Mouse (Mus musculus) lung, embryonic 14.5 days (tissue): ENCODE measurements at regions not wholly inside any gene's neighbourhood (a gene's known extent, or its start where the extent isn't known, plus 50 kb on each side); places are given as distances from the start of the nearest gene placed in this dataset.
A peak's percentile ranks its signal among the peaks of the same experiment; 100 is the strongest.

ENCODE experiments used
- ATAC-seq: fragments of 200-750 bp; cut with Nextera tagmentation; 2 replicates; pipeline ENCODE4 v1.8.0; 2017; ENCODE audit warnings: mild to moderate bottlenecking, moderate TSS enrichment, moderate library complexity; ENCODE audit not compliant: insufficient read depth
- DNase-seq: peaks from one replicate; pipeline ENCODE4 v3.0.0-alpha.2; 2015
- H3K27ac ChIP-seq: fragments of 300-500 bp; sonication (generic); 2 replicates; pipeline ENCODE4 v1.5.1; 2014; ENCODE audit warnings: low read depth, mild to moderate bottlenecking, moderate library complexity
- H3K27me3 ChIP-seq: fragments of 300-500 bp; sonication (generic); 2 replicates; pipeline ENCODE4 v1.6.1; 2014; ENCODE audit warnings: low read length, control low read depth; ENCODE audit not compliant: insufficient read depth
- H3K36me3 ChIP-seq: fragments of 300-500 bp; sonication (generic); 2 replicates; pipeline ENCODE4 v1.6.1; 2014; ENCODE audit warnings: control low read depth; ENCODE audit not compliant: insufficient read depth
- H3K4me1 ChIP-seq: fragments of 300-500 bp; sonication (generic); 2 replicates; pipeline ENCODE4 v1.6.1; 2014; ENCODE audit warnings: antibody characterized with exemption, control low read depth; ENCODE audit not compliant: insufficient read depth
- H3K4me2 ChIP-seq: fragments of 300-500 bp; sonication (generic); 2 replicates; pipeline ENCODE4 v1.6.1; 2014; ENCODE audit warnings: mild to moderate bottlenecking
- H3K4me3 ChIP-seq: fragments of 300-500 bp; sonication (generic); 2 replicates; pipeline ENCODE4 v1.5.1; 2014; ENCODE audit warnings: low read depth, low read length
- H3K9ac ChIP-seq: fragments of 300-500 bp; sonication (generic); 2 replicates; pipeline ENCODE4 v1.6.1; 2014
- H3K9me3 ChIP-seq: fragments of 300-500 bp; sonication (generic); 2 replicates; pipeline ENCODE4 v1.6.1; 2016; ENCODE audit warnings: low read depth, low read length, control low read depth
- CTCF ChIP-seq: IDR thresholded peaks from 2 replicates; pipeline ENCODE4 v1.5.1; 2016; ENCODE audit warnings: antibody characterized with exemption, low read depth
- WGBS: fragments of 180-500 bp; shearing (Covaris S2); extraction: QIAGEN DNeasy Blood & Tissue Kit; methylation state at CpG from one replicate; pipeline ENCODE4 v1.1.7; 2014; 5-methylcytosine and 5-hydroxymethylcytosine counted together

- Histone ChIP-seq H3K4me3 (no peak overlapping the region), H3K9ac (no peak overlapping the region), H3K36me3 (no peaks in the 10 kb centered on the region), H3K4me1 (no peaks in the 10 kb centered on the region), H3K27me3 (no peaks in the 10 kb centered on the region), H3K9me3 (no peaks in the 10 kb centered on the region), H3K27ac (no peak overlapping the region), H3K4me2 (no peak overlapping the region)
- TF ChIP-seq CTCF = no peak
- peak; percentile 35 for DNase-seq
- ATAC-seq = no peak
- WGBS = 54% methylated on average over 7 of the region's 7 CpGs
These were observed 229.0 kb downstream of the Dact1 start for GRCm38 (mm10) chr12:71538691-71539090.

GRCm38 (mm10) chr12:71540279-71540678, 230.6 kb downstream of the Dact1 start:
- Histone ChIP-seq H3K4me1 (peaks cover 8% of the 10 kb centered on the region), H3K9ac (no peak overlapping the region), H3K4me3 (no peak overlapping the region), H3K4me2 (no peak overlapping the region), H3K27ac (no peak overlapping the region), H3K36me3 (no peaks in the 10 kb centered on the region), H3K9me3 (no peaks in the 10 kb centered on the region), H3K27me3 (no peaks in the 10 kb centered on the region)
- no peak for DNase-seq
- WGBS = 88% methylated on average over 11 of the region's 11 CpGs
- TF ChIP-seq CTCF = no peak
- no peak for ATAC-seq

- H3K9ac ChIP-seq = no peak overlapping the region
- no peak for ATAC-seq
- no peak overlapping the region for H3K27ac ChIP-seq
- H3K4me3 ChIP-seq = no peak overlapping the region
- peaks cover 8% of the 10 kb centered on the region for H3K4me1 ChIP-seq
- 75% methylated on average over 2 of the region's 2 CpGs for WGBS
- DNase-seq = no peak
- no peak overlapping the region for H3K4me2 ChIP-seq
- H3K27me3 ChIP-seq = no peaks in the 10 kb centered on the region
- TF ChIP-seq CTCF = no peak
- no peaks in the 10 kb centered on the region for H3K36me3 ChIP-seq
- H3K9me3 ChIP-seq = no peaks in the 10 kb centered on the region
These were observed 232.3 kb downstream of the Dact1 start for GRCm38 (mm10) chr12:71541961-71542360.

- H3K9me3 ChIP-seq = no peaks in the 10 kb centered on the region
- peaks cover 8% of the 10 kb centered on the region for H3K4me1 ChIP-seq
- no peak overlapping the region for H3K27ac ChIP-seq
- 50% methylated on average over 7 of the region's 7 CpGs for WGBS
- H3K27me3 ChIP-seq = no peaks in the 10 kb centered on the region
- H3K9ac ChIP-seq = no peak overlapping the region
- peak; percentile 70 for DNase-seq
- ATAC-seq = no peak
- TF ChIP-seq CTCF = no peak
- no peak overlapping the region for H3K4me3 ChIP-seq
- H3K4me2 ChIP-seq = no peak overlapping the region
- no peaks in the 10 kb centered on the region for H3K36me3 ChIP-seq
These were observed 234.0 kb downstream of the Dact1 start for GRCm38 (mm10) chr12:71543571-71544119.

- Histone ChIP-seq H3K4me1 (peaks cover 8% of the 10 kb centered on the region), H3K36me3 (no peaks in the 10 kb centered on the region), H3K9me3 (no peaks in the 10 kb centered on the region), H3K27me3 (no peaks in the 10 kb centered on the region), H3K27ac (no peak overlapping the region), H3K4me2 (no peak overlapping the region), H3K9ac (no peak overlapping the region), H3K4me3 (no peak overlapping the region)
- peak; percentile 25 for DNase-seq
- 36% methylated on average over 8 of the region's 8 CpGs for WGBS
- ATAC-seq = 0 out of 2 replicates have a peak, but pooled peaks have one; percentile 17
- TF ChIP-seq CTCF = no peak
These were observed 234.9 kb downstream of the Dact1 start for GRCm38 (mm10) chr12:71544401-71545159.

GRCm38 (mm10) chr12:71546523-71547265, 237.0 kb downstream of the Dact1 start:
- no peak overlapping the region for H3K9ac ChIP-seq
- H3K4me1 ChIP-seq = peaks cover 8% of the 10 kb centered on the region
- no peak overlapping the region for H3K27ac ChIP-seq
- H3K36me3 ChIP-seq = no peaks in the 10 kb centered on the region
- H3K4me2 ChIP-seq = no peak overlapping the region
- no peak for TF ChIP-seq CTCF
- H3K4me3 ChIP-seq = no peak overlapping the region
- no peaks in the 10 kb centered on the region for H3K27me3 ChIP-seq
- ATAC-seq = no peak
- H3K9me3 ChIP-seq = no peaks in the 10 kb centered on the region
- DNase-seq = no peak
- 78% methylated on average over 9 of the region's 9 CpGs for WGBS

GRCm38 (mm10) chr12:71549336-71549735, 239.7 kb downstream of the Dact1 start:
- DNase-seq (peak; percentile 60), ATAC-seq (no peak)
- H3K4me3 ChIP-seq = no peak overlapping the region
- peaks cover 4% of the 10 kb centered on the region for H3K4me1 ChIP-seq
- H3K9me3 ChIP-seq = no peaks in the 10 kb centered on the region
- H3K9ac ChIP-seq = no peak overlapping the region
- WGBS = 49% methylated on average over 6 of the region's 6 CpGs
- no peak for TF ChIP-seq CTCF
- H3K27ac ChIP-seq = no peak overlapping the region
- H3K4me2 ChIP-seq = no peak overlapping the region
- no peaks in the 10 kb centered on the region for H3K27me3 ChIP-seq
- H3K36me3 ChIP-seq = no peaks in the 10 kb centered on the region
